Mouse (Mus musculus) T-cell, adult 2 months (primary cell): ENCODE results near the gene Nfic.
A peak's percentile ranks its signal among the peaks of the same experiment; 100 is the strongest.

Source experiments
- DNase-seq: peaks from one replicate; pipeline ENCODE4 v3.0.0; 2022; ENCODE audit warnings: low spot score

Nfic gene

GRCm38 (mm10) chr10:81430141-81430830, 25.1 kb downstream of the Nfic start:
- peak; percentile 62 for DNase-seq

GRCm38 (mm10) chr10:81429605-81430061, 25.8 kb downstream of the Nfic start:
- DNase-seq = no peak

GRCm38 (mm10) chr10:81429092-81429491, 26.3 kb downstream of the Nfic start:
- no peak for DNase-seq

DNA sequence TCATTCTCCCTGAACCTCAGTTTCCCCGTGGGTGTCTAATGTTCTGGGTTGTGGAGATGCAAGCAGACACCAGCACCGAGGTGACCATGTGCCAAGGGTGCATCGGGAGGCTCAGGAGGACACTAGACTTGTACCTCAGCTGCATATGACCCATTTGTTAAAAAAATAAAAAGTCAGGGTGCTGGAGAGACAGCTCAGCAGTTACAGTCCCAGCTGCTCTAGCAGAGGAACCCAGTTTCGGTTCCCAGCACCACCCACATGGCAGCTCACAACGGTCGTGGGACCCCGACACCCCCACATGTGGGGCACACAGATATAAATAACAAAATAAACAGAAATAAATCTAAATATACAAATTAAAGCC, 26.9 kb downstream of the Nfic start:
- DNase-seq = no peak

DNA sequence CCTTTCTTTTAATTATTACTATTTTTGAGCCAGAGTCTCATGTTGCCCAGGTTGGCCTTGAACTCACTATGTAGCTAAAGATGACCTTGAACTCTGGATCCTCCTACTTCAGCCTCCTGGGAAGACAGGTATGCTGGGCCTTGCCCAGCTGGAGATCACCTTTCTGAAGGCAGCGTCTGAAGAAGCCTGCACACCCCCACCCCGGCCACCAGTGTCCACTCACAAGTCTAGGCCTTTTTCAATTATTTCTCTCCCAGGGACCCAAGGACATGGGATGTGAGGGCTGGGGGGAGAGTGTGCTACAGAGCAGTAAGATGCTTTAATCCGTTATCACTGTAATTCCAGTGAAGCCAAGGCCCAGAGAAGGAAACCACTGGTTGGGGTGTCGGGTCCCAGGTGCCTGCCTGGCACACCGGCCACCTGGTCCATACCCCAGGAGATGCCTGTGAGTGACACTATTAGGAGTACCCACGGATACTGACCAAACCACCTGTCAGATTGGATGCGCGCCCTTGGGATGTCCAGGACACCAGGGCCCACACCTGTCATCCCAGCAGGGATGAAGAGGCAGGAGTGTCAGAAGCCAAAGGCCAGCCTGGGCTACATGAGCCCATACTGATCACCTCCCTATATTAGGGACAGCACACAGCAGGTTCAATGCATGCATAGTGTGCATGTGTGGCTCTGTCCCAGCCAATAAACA, 27.5 kb downstream of the Nfic start:
- no peak for DNase-seq

DNA sequence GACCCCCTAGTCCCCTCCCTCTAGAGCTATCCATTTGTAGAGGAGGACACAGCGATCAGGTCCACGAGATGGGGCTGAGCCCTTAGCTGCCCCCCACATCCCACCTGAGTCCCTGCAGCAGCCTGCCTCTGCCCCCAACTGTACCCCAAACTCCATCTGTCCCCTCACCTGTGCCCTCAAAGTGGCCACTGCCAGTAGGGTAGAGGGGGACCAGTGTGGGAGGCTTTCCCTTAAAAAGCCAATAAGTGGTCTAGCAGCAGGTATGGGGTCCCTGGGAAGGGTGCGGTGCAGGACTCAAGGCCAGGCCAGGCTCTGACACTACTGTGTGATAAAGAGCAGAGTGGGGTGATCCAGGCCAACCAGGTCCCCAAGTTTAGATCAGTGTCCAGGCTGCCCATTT, 28.1 kb downstream of the Nfic start:
- DNase-seq = no peak

- no peak for DNase-seq
These were observed 28.5 kb downstream of the Nfic start for GRCm38 (mm10) chr10:81426897-81427296.

- no peak for DNase-seq
These were observed 29.3 kb downstream of the Nfic start for GRCm38 (mm10) chr10:81426081-81426671.

DNA sequence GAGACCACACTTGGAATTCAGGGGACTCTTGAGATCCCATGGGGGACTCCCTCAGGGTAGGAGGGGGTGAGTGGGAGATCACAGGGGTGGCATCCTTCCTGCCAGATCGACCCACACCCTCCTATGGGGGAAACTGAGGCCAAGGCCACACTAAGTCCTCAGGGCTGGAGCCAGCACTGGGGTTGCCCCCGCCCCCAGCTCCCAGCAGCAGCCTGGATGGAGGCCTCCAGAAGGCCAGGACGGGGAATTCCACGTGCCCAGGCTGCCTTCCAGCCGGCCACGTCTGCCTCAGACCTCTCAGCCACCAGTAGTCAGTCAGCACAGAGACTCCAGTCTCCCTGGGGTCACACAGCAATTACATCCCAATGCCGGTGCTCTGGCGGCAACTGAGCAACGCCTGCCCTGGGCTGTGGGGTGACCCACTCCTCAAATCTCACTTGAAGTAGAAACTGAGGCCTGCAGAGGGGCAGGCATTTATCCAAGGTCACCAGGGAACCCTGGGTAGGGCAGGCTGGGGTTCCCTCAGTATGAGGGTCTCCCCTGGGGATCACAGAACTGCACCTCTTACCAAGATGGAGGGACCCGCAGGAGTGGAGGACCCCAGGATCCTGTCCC, 30.1 kb downstream of the Nfic start:
- DNase-seq = no peak

DNA sequence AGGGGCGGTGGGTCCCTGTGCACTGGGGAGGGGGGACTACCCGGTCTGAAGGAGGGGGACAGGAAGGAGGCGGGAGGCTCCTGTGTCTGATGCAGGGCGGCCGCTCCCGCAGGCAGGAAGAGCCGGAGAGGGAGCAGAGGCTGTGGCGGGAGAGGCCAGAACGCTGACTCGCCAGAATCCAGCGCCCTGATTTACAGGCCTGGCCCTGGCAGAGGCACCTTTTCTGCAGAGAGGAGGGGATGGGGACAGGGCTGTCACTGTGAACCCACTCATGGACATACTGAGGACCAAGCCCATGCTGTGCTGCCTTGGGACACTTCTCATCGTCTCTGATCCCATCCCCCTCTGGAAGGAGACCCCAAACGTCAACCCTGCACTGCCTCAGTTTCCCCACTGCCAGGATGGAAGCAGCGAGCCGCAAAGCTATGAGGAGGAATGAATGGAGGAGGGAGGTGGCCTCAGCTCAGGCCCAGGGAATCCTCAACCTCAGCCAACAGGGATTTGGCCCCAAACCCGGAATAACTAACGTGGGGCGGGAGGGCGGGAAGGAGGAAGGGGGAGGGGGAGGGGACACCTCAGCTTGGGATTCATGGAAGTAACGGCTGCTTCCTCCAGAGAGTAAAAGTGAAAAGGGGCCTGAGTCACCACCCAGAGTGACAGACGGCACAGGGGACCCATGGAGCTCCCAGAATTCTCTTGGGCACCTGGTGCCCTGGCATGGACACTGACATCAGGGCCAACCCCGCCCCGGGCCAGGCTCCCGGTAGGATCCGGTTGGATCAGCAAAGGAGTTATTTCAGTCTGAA, 31.0 kb downstream of the Nfic start:
- DNase-seq = no peak

GRCm38 (mm10) chr10:81423476-81424245, 31.8 kb downstream of the Nfic start:
- no peak for DNase-seq

DNA sequence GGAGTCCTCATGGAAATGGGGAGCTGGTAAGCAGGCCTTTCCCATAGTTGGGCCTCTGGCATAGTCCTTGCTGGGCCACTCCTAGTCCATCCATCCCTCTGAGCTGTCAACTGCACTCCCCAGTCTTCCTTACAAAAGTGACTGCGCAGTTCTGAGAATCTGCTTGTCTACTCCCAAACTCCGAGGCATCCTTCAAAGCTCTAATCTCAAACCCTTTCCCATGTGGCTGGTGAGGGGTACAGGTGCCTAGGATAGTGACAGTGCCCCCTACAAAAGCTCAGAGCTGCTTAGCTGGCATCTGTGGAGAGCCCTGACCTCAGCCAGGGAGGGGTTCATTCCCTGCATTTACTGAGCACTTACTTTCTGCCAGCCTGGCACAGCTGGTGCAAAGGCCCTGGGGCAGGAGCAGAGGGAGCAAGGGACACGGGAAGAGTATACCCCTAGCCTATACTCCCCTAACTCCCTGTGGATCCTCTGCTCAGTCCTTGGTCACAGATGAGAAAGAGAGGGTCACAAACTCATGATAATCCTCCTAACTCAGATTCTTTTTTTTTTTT, 32.7 kb downstream of the Nfic start:
- no peak for DNase-seq

- DNase-seq = no peak
These were observed 33.2 kb downstream of the Nfic start for GRCm38 (mm10) chr10:81422191-81422590.

GRCm38 (mm10) chr10:81421797-81422100, 33.7 kb downstream of the Nfic start:
- DNase-seq = no peak

GRCm38 (mm10) chr10:81421041-81421796, 34.2 kb downstream of the Nfic start:
- no peak for DNase-seq

DNA sequence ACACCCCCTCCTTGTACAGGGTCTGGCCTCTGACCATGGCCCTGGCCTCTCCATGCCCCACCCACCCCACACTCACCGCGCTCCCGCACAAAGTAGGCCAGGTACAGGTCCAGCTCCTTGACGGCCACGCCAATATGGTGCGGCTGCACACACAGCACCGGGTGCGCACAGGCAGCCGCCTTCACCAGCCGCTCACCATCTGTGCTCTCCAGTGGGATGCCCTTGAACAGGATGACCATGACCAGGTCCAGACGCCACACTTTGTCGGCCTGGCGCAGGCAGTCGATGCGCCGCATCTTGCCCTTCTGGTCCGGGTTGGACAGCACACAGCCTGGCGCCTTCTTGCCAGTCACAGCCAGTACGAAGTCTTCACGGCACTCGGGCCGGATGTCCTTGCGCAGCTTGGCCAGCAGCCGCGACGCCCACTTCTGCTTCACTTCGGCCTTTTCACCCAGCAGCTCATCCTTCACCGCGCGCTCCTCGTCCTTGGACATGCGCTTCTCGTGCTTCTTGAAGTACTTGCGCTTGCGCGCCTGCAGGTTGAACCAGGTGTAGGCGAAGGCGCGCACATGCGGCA, 35.2 kb downstream of the Nfic start:
- no peak for DNase-seq

DNA sequence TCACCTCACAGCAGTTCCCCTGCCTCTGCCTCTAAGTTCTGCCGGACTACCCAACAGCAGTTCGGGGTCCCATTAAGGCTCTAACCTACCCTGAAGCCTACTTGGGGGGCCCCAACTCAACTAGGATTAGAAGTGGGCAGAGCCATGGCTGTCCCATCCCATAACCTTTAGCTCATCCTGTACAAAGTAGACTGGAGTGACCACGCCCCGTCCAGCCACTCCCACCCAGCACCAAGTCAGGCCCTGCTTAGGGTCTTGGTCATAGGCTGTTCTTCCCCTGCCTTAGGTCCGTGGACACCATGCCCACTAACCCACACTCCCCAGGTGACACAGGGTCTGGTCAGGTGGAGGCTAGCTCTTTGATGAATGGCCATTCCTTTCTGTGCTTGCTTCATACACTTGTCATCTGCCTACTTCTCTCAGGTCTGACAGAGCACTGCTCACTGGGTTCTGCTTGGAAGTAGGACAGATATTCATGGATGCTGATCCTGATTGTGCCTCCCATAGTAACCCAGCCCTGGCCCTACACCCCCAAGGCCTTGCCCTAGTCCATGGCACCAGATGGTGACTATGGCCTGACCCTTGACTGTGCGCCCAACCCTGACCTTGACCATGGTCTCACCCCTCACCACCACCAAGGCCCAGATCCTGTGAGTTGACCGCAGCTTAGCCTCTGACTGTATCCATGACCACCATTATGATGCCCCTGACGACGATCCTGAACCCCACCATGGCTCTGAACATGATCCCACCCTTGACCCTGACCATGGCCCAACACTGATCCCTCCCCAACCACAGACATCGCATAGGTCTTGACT, 36.1 kb downstream of the Nfic start:
- no peak for DNase-seq

DNA sequence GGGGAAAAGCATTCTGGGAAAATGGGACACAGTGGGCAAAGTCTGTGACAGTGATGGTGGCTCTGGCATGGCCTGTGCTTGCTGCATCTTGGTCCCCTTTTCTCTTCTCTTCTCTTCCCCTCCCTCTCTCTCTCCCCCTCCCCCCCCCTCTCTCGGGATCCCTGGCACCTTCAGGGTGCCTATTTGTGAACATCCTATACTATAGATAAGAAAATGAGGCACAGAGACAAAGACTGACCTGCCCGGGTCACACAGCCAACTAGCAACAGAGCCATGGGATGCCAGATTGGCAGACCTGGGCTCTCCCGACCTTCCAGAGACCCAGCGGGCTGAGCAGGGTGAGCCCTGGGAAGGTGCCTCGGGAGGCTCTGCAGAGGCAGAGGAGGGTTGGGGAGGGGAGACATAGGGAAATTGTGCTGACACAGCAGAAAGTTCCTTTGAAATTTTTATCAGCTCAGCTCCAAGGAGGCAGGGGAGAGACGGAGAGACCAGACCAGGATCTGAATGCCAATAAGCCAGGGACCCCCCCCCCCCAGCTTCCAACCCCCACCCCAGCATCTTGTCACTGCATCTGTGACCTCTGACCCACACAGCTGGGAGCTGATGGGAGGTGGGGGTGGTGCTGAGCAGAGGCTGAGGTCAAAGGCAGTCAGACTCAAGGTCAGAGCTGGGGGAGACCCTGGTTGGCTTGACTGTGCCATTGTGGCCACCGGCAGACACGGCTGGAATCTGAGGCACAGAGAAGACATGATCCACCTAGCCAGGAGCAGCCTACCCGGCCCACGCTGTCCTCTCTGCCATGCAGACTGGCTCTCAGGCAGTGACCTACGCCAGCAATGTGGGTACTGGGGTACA, 37.0 kb downstream of the Nfic start:
- no peak for DNase-seq
